Mouse (Mus musculus) thymus, adult 2 months (tissue): ENCODE data around the gene Msl1. TPM values are rescaled to one million over a fixed set of nuclear protein-coding genes. Genes with fewer than 3 reads are reported as not detected.
"Not testable (repeated sequence)": the region's sequence is repeated elsewhere in the genome, so short reads cannot be mapped to it uniquely, and the experiment has no call there.

Experiments used
- DNase-seq: peaks from one replicate; pipeline ENCODE4 v3.0.0; 2021
- H3K27ac ChIP-seq: fragments of 200-500 bp; 2 replicates; pipeline ENCODE4 v1.5.1; 2012; ENCODE audit warnings: low read length, control low read depth; ENCODE audit not compliant: control insufficient read depth, insufficient read depth
- H3K27me3 ChIP-seq: fragments of 200-500 bp; 2 replicates; pipeline ENCODE4 v1.6.1; 2012; ENCODE audit warnings: mild to moderate bottlenecking, low read length, moderate library complexity, mixed read lengths; ENCODE audit not compliant: control insufficient read depth, insufficient read depth
- H3K36me3 ChIP-seq: fragments of 200-500 bp; 2 replicates; pipeline ENCODE4 v1.6.1; 2012; ENCODE audit warnings: mild to moderate bottlenecking, low read length, moderate library complexity; ENCODE audit not compliant: control insufficient read depth, insufficient read depth
- H3K4me1 ChIP-seq: fragments of 200-500 bp; replicated peaks from 2 replicates; pipeline ENCODE4 v1.6.1; 2012; ENCODE audit warnings: low read length; ENCODE audit not compliant: control insufficient read depth, insufficient read depth
- H3K4me3 ChIP-seq: fragments of 200-500 bp; 2 replicates; pipeline ENCODE4 v1.5.1; 2012; ENCODE audit warnings: mild to moderate bottlenecking, low read length, control low read depth, moderate library complexity; ENCODE audit not compliant: control insufficient read depth, insufficient read depth
- CTCF ChIP-seq: fragments of 200-500 bp; IDR thresholded peaks from 2 replicates; pipeline ENCODE4 v1.5.1; 2012; ENCODE audit warnings: mild to moderate bottlenecking, control low read depth, low read length, moderate library complexity, borderline replicate concordance; ENCODE audit not compliant: control insufficient read depth, poor library complexity, insufficient read depth; ENCODE audit errors: extremely low read depth
- POLR2A ChIP-seq: fragments of 200-500 bp; IDR thresholded peaks from 2 replicates; pipeline ENCODE4 v1.6.1; 2012; ENCODE audit warnings: mild to moderate bottlenecking, low read length, control low read depth, moderate library complexity; ENCODE audit not compliant: control insufficient read depth, poor library complexity, insufficient read depth; ENCODE audit errors: extremely low read depth
- WGBS: fragments of 180-500 bp; shearing (Covaris S2); methylation state at CpG from one replicate; pipeline ENCODE4 v1.1.7; 2018; 5-methylcytosine and 5-hydroxymethylcytosine counted together
- polyA plus RNA-seq: library from polyadenylated mRNA; depleted of rRNA; stranded (reverse); fragments of >200 nt; gene quantifications from 2 replicates; pipeline ENCODE4 v1.2.3, GENCODE M21; 2012

The Msl1 gene
- polyA plus RNA-seq, 1 experiment = 50.3 TPM

DNA sequence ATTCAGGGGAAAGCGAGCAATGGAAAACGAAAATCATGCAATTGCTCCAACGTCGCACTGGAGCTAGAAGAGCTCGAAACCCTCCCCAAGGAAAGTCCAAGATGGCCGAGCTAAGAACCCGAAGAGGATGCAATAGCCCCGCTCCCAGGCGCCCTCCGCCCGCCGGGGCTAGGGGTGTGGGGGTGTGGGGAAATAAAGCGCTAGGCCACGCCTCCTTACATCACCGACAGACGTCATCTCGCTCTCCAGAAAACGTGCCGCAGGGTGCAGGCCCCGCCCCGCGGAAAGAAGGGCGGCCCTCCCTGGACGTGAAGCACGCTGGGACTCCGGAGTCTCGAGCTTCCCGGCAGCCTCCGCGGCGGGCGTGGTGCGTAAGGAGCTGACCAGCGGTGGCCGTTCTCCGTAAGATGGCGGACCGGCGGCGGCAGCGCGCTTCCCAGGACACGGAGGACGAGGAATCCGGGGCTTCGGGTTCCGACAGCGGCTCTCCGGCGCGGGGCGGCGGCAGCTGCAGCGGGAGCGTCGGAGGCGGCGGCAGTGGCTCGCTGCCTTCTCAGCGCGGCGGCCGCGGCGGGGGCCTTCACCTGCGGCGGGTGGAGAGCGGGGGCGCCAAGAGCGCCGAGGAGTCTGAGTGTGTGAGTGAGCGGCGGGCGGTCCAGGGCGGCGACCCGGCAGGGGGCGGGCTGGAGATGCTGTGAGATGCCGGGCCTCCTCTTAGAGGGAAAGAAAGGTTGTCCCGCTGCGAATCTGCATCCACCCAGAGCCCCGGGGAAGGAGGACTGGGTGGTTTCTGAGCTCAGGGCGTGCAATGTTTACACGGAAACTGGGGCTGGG lies 14.4 kb downstream of the Msl1 start:
- peak; percentile 98 for DNase-seq
- no peaks in the 10 kb centered on the region for H3K27me3 ChIP-seq
- H3K4me1 ChIP-seq = peaks cover 4% of the 10 kb centered on the region
- H3K27ac ChIP-seq = peak overlapping the region; percentile 58
- under 1% methylated on average over 83 of the region's 84 CpGs for WGBS
- TF ChIP-seq POLR2A = peak; percentile 89
- peak; percentile 65; the same call in 1 of the 2 replicates for TF ChIP-seq CTCF
- peak overlapping the region; percentile 92 for H3K4me3 ChIP-seq
- peaks cover 42% of the 10 kb centered on the region for H3K36me3 ChIP-seq

- DNase-seq = no peak
- Histone ChIP-seq H3K27me3 (no peaks in the 10 kb centered on the region), H3K36me3 (peaks cover 39% of the 10 kb centered on the region), H3K4me1 (peaks cover 4% of the 10 kb centered on the region), H3K4me3 (peak overlapping the region; percentile 92), H3K27ac (no peak overlapping the region)
- TF ChIP-seq CTCF (no peak), POLR2A (no peak)
- WGBS = 75% methylated on average over 7 of the region's 7 CpGs
Observed at GRCm38 (mm10) chr11:98810686-98811085, 15.4 kb downstream of the Msl1 start.

GRCm38 (mm10) chr11:98816706-98817239 lies 21.5 kb downstream of the Msl1 start:
- no peaks in the 10 kb centered on the region for H3K4me1 ChIP-seq
- 41% methylated on average over 1 of the region's 1 CpGs for WGBS
- no peak for TF ChIP-seq POLR2A
- no peak for TF ChIP-seq CTCF
- no peak for DNase-seq
- H3K27me3 ChIP-seq = no peaks in the 10 kb centered on the region
- peaks cover 74% of the 10 kb centered on the region for H3K36me3 ChIP-seq
- no peak overlapping the region for H3K27ac ChIP-seq
- no peak overlapping the region for H3K4me3 ChIP-seq

DNA sequence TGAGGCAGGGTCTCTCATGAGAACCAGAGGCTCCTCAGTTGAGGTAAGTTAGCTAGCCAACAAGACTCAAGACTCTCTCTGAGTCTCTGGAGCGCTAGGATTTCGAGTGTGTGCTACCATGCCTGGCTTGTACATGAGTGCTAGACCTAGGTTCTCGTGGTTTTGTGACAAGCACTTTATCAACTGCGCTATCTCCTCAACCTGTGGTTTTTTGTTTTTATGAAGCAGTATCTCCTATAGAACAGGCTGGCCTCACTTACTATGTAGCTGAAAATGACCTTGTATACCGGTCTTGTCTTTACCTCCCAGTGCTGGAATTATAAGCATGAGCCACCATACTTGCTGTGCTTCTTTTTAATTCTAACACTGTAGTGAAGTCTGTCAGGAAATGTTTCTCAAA lies 25.7 kb downstream of the Msl1 start:
- Histone ChIP-seq H3K4me1 (no peaks in the 10 kb centered on the region), H3K4me3 (no peak overlapping the region), H3K27me3 (no peaks in the 10 kb centered on the region), H3K27ac (no peak overlapping the region), H3K36me3 (peaks cover 83% of the 10 kb centered on the region)
- 53% methylated on average over 5 of the region's 5 CpGs for WGBS
- DNase-seq = no peak
- no peak for TF ChIP-seq CTCF
- no peak for TF ChIP-seq POLR2A

DNA sequence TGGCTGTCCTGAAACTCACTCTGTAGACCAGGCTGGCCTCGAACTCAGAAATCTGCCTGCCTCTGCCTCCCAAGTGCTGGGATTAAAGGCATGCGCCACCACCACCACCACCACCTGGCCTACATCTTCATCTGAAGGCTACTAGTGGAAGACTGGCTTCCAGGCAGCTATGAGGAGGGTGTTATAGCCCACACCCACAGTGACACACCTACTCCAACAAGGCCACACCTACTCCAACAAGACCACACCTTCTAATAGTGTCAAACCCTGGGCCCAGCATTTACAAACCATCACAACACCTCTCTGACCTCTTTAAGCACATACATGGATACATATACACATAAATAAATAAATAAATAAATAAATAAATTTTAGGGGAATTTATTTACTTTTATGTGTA lies 30.8 kb downstream of the Msl1 start:
- WGBS = 98% methylated on average over 2 of the region's 2 CpGs
- DNase-seq, H3K27ac ChIP-seq, H3K4me1 ChIP-seq, H3K4me3 ChIP-seq, H3K27me3 ChIP-seq: not testable (repeated sequence)
- H3K36me3 ChIP-seq = peaks cover 86% of the 10 kb centered on the region

DNA sequence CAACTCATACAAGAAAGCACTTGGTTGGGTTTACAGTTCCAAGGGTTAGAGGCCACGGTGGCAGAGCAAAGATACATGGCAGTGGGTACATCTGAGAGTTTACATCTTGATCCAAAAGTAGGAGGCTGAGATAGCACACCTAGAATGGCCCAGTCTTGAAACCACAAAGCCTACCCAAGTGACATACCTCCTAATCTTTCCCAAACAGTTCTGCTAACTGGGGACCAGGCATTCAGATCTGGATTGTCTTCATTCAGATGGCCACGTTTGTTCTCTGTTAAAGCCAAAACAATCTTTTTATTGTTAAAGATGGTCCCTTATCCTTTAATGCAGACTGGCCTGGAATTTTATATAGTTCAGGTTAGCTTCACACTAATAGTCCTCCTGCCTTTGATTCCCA lies 32.6 kb downstream of the Msl1 start:
- Histone ChIP-seq H3K27me3 (no peaks in the 10 kb centered on the region), H3K4me1 (no peaks in the 10 kb centered on the region), H3K36me3 (peaks cover 86% of the 10 kb centered on the region), H3K27ac (no peak overlapping the region), H3K4me3 (no peak overlapping the region)
- TF ChIP-seq CTCF (no peak), POLR2A (no peak)
- WGBS = 91% methylated on average over 2 of the region's 2 CpGs
- DNase-seq = no peak

DNA sequence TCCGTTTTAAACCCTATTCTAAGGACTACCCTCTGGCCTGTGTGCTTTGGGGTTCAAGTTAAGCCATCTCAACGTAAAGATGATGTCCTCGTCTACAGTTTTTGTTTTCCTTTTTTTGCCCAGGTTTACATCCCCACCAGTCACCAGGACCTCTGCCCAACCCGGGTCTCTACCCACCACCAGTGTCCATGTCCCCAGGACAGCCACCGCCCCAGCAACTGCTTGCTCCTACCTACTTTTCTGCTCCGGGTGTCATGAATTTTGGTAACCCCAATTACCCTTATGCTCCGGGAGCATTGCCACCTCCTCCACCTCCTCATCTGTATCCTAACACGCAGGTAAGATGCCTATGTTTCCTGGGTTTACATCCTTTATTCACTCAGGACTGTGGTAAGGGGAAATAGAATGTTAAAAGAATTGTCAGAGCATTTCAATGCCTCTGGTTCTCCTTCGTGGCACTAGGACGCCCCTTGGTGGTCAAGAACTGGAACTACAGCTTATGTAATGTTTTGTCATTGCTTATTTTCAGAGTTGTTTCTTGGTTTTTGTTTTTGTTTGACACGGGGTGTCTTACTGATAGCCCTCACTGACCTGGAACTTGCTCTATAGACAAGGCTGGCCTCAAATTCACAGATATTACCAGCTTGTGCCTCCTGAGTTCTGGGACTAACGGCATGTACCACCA lies 33.9 kb downstream of the Msl1 start:
- H3K36me3 ChIP-seq = peaks cover 83% of the 10 kb centered on the region
- H3K27me3 ChIP-seq = no peaks in the 10 kb centered on the region
- H3K4me3 ChIP-seq = no peak overlapping the region
- H3K27ac ChIP-seq = no peak overlapping the region
- WGBS = 72% methylated on average over 12 of the region's 12 CpGs
- no peaks in the 10 kb centered on the region for H3K4me1 ChIP-seq
- TF ChIP-seq POLR2A = no peak
- no peak for TF ChIP-seq CTCF
- peak; percentile 52 for DNase-seq
